Mouse (Mus musculus) bone marrow macrophage, adult 2 months (primary cell): ENCODE data around the gene Schip1. TPM values are rescaled to one million over a fixed set of nuclear protein-coding genes. Genes with fewer than 3 reads are reported as not detected.

ENCODE experiments used
- H3K27ac ChIP-seq: 2 replicates; pipeline ENCODE4 v1.5.1; 2012; ENCODE audit warnings: low read depth, low read length; ENCODE audit not compliant: insufficient read depth
- H3K4me1 ChIP-seq: 2 replicates; pipeline ENCODE4 v1.6.1; 2012; ENCODE audit warnings: low read length; ENCODE audit not compliant: control insufficient read depth, insufficient read depth
- H3K4me3 ChIP-seq: 2 replicates; pipeline ENCODE4 v1.5.1; 2012; ENCODE audit warnings: mild to moderate bottlenecking, low read length, moderate library complexity; ENCODE audit not compliant: insufficient read depth
- CTCF ChIP-seq: IDR thresholded peaks from 2 replicates; pipeline ENCODE4 v1.5.1; 2012; ENCODE audit warnings: low read depth, mild to moderate bottlenecking, low read length, moderate library complexity
- POLR2A ChIP-seq: IDR thresholded peaks from 2 replicates; pipeline ENCODE4 v1.6.1; 2012; ENCODE audit warnings: mild to moderate bottlenecking, low read depth, low read length, borderline replicate concordance
- polyA plus RNA-seq: library from polyadenylated mRNA; stranded (reverse); fragments of >200 nt; gene quantifications from 2 replicates; pipeline ENCODE4 v1.2.4, GENCODE M21; 2012; ENCODE audit not compliant: missing spikeins, insufficient read depth, insufficient read length

Schip1 gene
- polyA plus RNA-seq, 1 experiment = not detected

DNA sequence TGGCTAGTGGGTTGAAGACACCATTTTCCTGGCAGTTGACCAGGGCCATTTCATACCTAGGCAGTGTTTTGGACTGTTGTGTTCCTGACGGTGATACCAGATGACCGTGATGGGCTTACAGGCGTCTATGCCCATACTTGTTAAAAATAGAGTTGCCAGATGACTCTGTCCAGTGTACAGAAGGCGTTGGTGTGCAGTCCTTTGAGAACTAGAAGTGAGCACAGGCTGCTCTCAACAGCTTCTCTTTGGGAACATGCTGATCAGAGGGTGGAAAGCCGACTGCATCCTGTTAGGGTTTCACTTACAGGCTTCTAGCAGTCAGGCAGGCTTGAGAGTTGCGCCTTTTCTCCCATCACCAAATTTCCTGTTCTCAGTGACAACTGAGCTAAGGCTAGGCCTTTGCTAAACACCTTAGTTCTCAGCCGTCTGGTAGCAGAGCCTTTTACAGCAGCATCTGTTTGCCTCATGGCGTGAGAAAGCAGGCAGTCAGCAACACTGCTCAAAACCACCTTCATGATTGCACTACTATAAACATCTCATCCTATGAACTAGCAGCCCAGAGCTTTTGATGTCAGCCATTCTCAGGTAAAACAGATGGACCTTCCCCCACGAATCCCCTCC lies 524.7 kb downstream of the Schip1 start:
- no peak overlapping the region for H3K27ac ChIP-seq
- no peak overlapping the region for H3K4me3 ChIP-seq

GRCm38 (mm10) chr3:68590436-68590835 lies 525.8 kb downstream of the Schip1 start:
- TF ChIP-seq CTCF (no peak), POLR2A (no peak)
- H3K27ac ChIP-seq = no peak overlapping the region
- H3K4me3 ChIP-seq = no peak overlapping the region
- H3K4me1 ChIP-seq = no peaks in the 10 kb centered on the region

More for the DNA sequence above, 524.7 kb downstream of the Schip1 start:
- no peaks in the 10 kb centered on the region for H3K4me1 ChIP-seq
- no peak for TF ChIP-seq POLR2A
- TF ChIP-seq CTCF = no peak

GRCm38 (mm10) chr3:68592575-68592974 lies 528.0 kb downstream of the Schip1 start:
- H3K4me1 ChIP-seq = no peaks in the 10 kb centered on the region
- no peak overlapping the region for H3K4me3 ChIP-seq
- no peak overlapping the region for H3K27ac ChIP-seq
- TF ChIP-seq POLR2A (no peak), CTCF (no peak)

DNA sequence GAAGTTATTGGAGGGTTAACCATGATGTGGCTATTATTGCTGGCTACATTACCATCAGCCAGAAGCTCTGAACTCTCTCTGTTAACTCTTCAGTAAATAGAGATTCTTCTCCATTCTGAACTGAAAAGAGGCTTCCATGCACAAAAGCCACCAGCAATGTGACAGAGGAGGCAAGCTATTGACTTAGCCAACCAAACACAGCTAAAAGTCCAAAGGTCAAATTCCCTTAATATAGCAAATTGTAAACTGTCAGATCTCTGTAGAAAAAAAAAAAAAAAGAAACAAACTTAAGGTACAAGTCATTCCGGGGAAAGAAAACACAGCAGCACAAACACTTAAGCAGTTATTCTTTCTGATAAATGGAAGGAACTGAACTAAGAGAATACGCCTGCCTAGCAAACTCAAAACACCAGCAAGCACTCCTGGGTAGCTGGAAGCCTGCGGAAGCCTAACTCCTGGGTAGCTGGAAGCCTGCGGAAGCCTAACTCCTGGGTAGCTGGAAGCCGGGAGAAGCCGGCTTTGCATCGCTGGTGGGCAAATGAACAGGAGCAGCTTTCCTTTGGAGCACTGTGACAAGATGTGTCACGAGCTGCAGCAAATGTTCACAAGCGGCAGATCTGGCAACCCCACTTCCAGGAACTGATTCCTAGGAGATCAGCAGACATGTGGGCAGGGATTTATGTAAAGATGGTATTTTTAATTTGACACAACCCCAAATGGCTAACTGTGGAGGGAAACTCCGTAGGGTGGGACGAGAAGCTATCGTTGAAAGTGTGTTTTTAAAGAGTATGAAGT lies 528.7 kb downstream of the Schip1 start:
- Histone ChIP-seq H3K4me1 (no peaks in the 10 kb centered on the region), H3K4me3 (no peak overlapping the region), H3K27ac (no peak overlapping the region)
- TF ChIP-seq POLR2A (no peak), CTCF (no peak)

GRCm38 (mm10) chr3:68595316-68595925 lies 530.8 kb downstream of the Schip1 start:
- Histone ChIP-seq H3K4me3 (no peak overlapping the region), H3K27ac (no peak overlapping the region), H3K4me1 (no peaks in the 10 kb centered on the region)
- no peak for TF ChIP-seq CTCF
- TF ChIP-seq POLR2A = no peak

DNA sequence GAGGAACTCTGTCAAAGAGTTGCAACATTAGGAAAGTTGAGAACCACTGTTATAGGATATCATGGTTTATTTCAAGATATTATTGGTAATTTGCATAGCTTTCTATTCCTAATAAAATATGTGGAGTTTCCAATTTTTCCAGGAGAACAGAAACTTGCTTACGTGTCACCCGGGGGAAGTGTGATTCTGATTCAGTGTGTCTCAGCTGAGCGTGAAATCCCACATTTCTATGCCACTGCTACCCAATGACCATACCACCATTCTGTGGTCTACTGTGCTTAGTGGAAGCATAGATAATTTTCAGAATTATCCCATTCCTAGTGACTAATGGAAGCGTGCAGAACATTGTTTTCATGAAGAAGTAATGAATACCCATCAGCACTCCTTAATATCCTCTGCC lies 532.3 kb downstream of the Schip1 start:
- Histone ChIP-seq H3K27ac (no peak overlapping the region), H3K4me1 (no peaks in the 10 kb centered on the region), H3K4me3 (no peak overlapping the region)
- TF ChIP-seq POLR2A (no peak), CTCF (no peak)

GRCm38 (mm10) chr3:68602891-68603290 lies 538.3 kb downstream of the Schip1 start:
- Histone ChIP-seq H3K4me3 (no peak overlapping the region), H3K4me1 (no peaks in the 10 kb centered on the region), H3K27ac (no peak overlapping the region)
- TF ChIP-seq CTCF (no peak), POLR2A (no peak)

GRCm38 (mm10) chr3:68604467-68604866 lies 539.9 kb downstream of the Schip1 start:
- TF ChIP-seq POLR2A (no peak), CTCF (no peak)
- no peaks in the 10 kb centered on the region for H3K4me1 ChIP-seq

GRCm38 (mm10) chr3:68604962-68605361 lies 540.4 kb downstream of the Schip1 start:
- no peak overlapping the region for H3K27ac ChIP-seq
- no peaks in the 10 kb centered on the region for H3K4me1 ChIP-seq
- no peak overlapping the region for H3K4me3 ChIP-seq
- no peak for TF ChIP-seq POLR2A
- no peak for TF ChIP-seq CTCF

More at GRCm38 (mm10) chr3:68604467-68604866, 539.9 kb downstream of the Schip1 start:
- Histone ChIP-seq H3K27ac (no peak overlapping the region), H3K4me3 (no peak overlapping the region)

DNA sequence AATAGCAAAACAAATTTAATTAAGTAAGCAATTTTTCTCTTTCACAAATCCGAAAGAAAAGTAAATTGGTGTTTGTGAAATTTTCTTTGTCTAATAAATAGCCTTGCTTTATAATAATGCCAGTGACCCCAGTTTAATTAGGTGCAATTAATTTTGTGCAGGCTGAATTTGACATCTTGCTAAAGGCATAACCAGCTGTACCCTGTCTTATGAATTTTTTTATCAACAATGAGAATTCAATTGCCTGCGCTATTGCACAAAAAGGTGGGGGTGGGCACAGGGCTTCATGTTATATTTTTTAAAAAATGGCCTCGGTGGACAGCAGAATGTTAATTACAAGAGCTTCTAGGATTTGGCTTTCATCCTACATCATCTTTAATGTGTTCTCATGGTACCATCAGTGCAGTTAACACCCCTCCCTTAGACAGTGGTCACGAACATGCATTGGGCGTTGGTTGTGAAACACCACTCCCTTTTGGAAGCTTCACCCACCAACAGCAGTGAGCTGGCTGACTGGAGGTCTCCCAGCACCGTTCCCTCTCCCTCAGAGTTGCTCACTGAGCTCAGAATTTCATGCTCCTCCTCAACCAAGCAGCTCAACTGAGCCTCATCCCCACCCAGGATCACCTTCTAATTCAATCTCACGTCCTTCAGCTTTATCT lies 541.5 kb downstream of the Schip1 start:
- Histone ChIP-seq H3K4me3 (no peak overlapping the region), H3K4me1 (no peaks in the 10 kb centered on the region), H3K27ac (no peak overlapping the region)
- TF ChIP-seq POLR2A (no peak), CTCF (no peak)

- no peak overlapping the region for H3K27ac ChIP-seq
- no peak overlapping the region for H3K4me3 ChIP-seq
- TF ChIP-seq CTCF (no peak), POLR2A (no peak)
- H3K4me1 ChIP-seq = no peaks in the 10 kb centered on the region
Observed at GRCm38 (mm10) chr3:68606730-68607129, 542.1 kb downstream of the Schip1 start.
